Mouse (Mus musculus) layer of hippocampus, postnatal 14 days (tissue): ENCODE measurements around the gene Cplx1. TPM values are rescaled to one million over a fixed set of nuclear protein-coding genes. Genes with fewer than 3 reads are reported as not detected.
A peak's percentile ranks its signal among the peaks of the same experiment; 100 is the strongest.

ENCODE experiments used
- DNase-seq, 2 experiments: peaks; one replicate each; pipeline ENCODE4 v3.0.0; 2021 to 2022; ENCODE audit warnings: low spot score in 2 of 2, mixed read lengths in 1 of 2
- long read RNA-seq, 2 experiments: library from polyadenylated mRNA; stranded (forward); transcript quantifications; one replicate each; pipeline ENCODE4 v2.0.0; 2021
- total RNA-seq, 2 experiments: library from RNA; stranded (reverse); gene quantifications; 2 replicates each; pipeline ENCODE4 v1.2.3; 2021

Cplx1 gene
- total RNA-seq: 100 to 1,000 TPM; 582 to 600 TPM
- long read RNA-seq, experiment 1, transcript Cplx1-201 (4 exons, 2,189 nt): major isoform, 430 of 580 reads
- long read RNA-seq, experiment 1, partial matches to known transcripts: 29 of 580 reads
- long read RNA-seq, experiment 1, other reads (novel, unspliced or antisense): 121 of 580 reads
- long read RNA-seq, experiment 2, transcript Cplx1-201 (4 exons, 2,189 nt): major isoform, 519 of 721 reads
- long read RNA-seq, experiment 2, partial matches to known transcripts: 33 of 721 reads
- long read RNA-seq, experiment 2, other reads (novel, unspliced or antisense): 169 of 721 reads

DNA sequence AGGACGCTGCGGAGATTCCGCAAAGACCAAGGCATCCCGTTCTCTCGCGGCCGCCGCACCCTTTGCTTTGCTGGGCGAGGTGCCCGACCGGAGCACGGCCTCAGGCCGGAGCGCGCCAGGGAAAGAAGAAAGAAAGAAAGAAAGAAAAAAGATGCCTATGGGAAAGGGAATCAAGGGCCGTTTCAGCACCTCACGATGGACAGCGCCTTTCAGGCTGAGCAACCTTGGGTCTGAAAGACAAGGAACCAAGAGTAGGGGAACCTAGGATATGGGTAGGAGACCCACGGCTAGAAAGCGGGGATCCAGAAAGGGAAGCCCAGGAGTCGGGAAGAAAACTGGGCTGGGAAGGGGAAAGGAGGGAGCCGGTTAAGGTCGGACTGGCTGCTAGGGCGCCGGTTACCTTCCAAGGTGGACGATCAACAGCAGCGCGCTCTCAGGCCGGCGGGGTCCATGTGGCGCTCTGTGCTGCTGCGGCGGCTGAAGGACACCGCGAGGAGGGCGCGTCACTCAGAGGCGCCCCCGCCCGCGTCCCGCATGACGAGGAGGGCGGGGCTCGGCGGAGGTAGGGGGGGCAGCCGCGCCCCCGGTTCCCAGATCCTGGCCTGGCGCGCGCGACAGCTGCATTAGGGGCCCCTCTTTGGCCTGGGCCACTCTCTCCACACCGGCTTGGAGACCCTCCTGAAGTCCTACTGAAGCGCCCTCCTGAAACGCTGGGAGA lies at the start of gene Cplx1:
Gene Cplx1, minus strand, starts transcription at position 536 of the 718 bp plus-strand sequence.
- peak; percentile 58 to 63 for DNase-seq

GRCm38 (mm10) chr5:108581361-108581891 lies 31.6 kb upstream of the Cplx1 start:
- DNase-seq: peak; percentile 21 to 57

DNA sequence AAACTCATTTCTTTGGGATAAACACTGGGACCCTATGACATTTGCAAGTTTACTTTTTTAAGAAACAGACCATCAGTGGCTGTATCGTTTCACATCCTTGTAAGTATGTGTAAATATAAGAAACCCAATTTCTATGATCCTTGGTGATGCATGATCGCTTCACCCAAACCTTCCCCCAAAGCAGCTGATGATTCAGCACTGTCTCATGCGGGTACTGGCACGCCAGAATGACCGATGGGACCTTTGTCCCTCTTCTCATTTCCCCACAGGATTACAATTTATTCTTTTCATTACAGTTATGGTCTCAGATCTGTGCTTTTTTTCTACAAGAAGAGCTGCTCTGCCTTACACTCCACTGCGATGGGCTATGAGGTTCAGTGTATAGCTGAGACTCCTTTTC lies 23.2 kb upstream of the Cplx1 start:
- no peak for DNase-seq

- no peak for DNase-seq
These were observed 21.2 kb upstream of the Cplx1 start for GRCm38 (mm10) chr5:108570991-108571390.

DNA sequence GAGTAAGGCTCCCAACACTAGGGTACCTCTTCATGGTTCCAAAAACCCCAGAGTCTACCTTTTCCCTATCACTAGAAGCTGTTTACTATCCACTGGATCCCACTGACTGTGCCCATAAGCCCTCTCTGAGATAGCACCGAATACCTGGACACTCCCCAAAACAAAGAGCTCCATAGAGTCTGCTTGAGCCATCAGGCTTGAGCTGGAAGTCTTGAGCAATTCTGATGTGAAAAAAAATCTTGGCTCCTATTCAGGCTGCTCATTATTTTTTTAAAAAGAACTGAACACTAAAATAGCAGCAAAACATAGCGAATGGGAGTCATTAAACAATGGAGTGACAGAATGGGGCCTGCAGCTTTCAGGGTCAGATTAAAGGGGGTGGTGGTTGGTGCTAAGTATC lies 17.3 kb upstream of the Cplx1 start:
- no peak for DNase-seq

DNA sequence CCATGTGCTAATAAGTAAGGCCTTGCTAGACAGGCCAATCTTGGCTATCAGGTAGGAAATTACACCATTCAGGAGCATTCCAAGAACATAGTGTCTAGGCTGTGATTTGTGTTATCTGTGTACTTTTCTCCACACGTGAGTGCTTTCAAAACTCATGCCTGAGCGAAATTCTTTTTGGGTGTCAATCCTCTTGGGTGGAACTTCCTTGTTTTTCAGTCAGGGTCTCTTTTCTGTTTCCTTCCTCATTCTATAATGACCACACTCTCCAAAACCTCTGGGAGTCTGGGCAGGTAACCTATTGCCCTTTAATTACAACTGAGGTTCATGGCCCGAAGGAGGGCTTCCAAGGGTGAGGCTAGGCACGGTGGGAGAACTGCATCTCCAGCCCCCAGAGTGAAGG lies 16.7 kb upstream of the Cplx1 start:
- no peak for DNase-seq

DNA sequence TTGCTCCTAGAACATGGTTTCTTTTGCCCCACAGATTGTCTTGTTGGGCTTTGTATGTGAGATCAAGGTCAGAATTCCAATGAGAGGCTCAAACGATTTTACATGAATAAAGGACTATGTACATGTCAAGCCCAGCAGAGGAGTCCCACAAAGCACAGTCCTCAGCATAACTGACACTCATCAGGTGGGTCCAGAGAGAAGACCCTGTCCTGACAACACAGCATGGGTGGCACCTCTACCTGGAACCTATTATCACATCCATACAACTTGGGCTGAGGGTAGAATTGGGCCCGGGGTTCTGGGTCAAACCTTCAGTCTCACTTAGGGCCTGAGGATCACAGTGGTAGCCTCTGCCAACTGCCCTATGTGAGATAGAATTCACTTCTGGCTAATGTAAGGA lies 15.6 kb upstream of the Cplx1 start:
- no peak for DNase-seq

- no peak for DNase-seq
These were observed 14.5 kb upstream of the Cplx1 start for GRCm38 (mm10) chr5:108564346-108564745.

DNA sequence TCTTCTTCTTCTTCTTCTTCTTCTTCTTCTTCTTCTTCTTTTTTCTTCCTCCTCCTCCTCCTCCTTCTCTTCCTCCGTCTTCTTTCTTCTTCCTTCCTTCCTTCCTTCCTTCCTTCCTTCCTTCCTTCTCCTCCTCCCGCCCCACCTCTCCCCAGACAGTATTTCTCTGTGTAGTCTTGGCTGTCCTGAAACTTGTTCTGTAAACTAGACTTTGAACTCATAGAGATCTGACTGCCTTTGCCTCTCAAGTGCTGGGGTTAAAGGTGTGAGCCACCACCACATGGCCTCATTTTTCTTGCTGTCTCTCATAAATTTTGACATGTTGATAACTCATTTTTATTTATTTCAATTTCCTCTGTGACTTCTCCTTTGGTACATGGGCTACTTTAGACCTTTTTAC lies 12.7 kb upstream of the Cplx1 start:
- no peak for DNase-seq

- DNase-seq: no peak
These were observed 7.2 kb upstream of the Cplx1 start for GRCm38 (mm10) chr5:108556986-108557385.

GRCm38 (mm10) chr5:108554041-108554440 lies 4.2 kb upstream of the Cplx1 start:
- no peak for DNase-seq

DNA sequence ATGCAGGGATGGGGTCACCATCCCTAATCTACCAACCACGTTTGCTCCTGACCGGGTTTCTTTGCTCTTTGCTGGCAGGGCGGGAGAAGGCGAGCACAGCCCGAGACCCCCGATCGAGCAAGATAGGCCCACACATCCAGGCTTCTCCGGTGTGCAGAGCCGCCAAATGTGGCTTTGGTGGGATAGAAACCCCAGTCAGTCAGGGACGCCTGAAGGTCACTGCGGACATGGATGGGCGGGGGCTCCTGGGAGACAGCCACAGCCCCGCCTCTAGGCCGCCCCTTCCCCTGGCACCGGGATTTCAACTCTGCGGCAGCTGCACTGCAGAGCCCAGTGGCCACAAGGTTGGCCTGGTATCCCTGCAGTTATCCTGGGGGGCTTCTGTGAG lies 377 bp upstream of the Cplx1 start:
- DNase-seq: peak in 1 of 2 experiments; percentile 24

- DNase-seq: no peak
These were observed 711 bp downstream of the Cplx1 start for GRCm38 (mm10) chr5:108549137-108549488.

- DNase-seq: no peak
These were observed 2.2 kb downstream of the Cplx1 start for GRCm38 (mm10) chr5:108547636-108548035.

- no peak for DNase-seq
These were observed 6.1 kb downstream of the Cplx1 start for GRCm38 (mm10) chr5:108543516-108544291.

GRCm38 (mm10) chr5:108534188-108534587 lies 15.6 kb downstream of the Cplx1 start:
- DNase-seq: no peak

- DNase-seq: no peak
These were observed 27.2 kb downstream of the Cplx1 start for GRCm38 (mm10) chr5:108522597-108522996.

DNA sequence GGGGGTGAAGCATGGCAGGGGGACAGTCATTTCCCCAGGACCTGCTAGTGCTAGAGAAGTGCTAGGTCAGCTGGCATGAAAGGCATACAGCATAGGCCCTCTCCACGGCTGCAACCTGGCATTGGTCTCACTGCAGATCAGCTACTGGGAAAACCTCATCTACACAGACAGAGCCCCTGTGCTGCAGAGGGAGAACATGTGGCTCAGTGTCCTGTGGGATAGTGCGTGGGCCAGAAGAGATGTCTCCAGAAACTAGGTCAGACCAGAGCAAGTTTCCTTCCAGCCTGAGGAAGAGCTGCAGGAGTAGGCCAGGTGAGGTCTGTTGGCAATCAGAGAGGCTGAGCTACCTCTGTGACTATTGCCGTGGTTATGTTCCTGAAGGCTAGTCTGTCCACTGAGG lies 27.9 kb downstream of the Cplx1 start:
- no peak for DNase-seq

DNA sequence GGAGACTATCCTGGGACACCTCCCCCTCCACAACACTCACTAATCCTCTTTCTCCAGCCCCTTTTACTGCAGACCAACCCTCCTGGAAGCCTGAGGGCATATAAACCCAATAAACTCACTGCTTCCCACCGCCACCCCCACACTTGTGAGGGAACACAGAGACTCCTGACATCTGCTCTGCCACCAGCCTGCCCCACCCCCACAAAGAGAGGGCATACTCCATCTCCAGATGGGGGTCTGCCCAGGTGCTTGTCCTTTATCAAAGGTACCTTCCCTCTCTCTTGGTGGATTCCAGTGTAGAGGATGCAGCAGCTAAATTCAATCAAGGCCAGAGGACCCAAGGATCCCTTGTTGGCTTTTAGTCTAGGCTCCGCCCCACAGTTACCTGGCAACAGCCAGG lies 28.8 kb downstream of the Cplx1 start:
- peak in 1 of 2 experiments; percentile 43 for DNase-seq

- DNase-seq: no peak
These were observed 29.7 kb downstream of the Cplx1 start for GRCm38 (mm10) chr5:108520153-108520552.

- DNase-seq: no peak
These were observed 30.9 kb downstream of the Cplx1 start for GRCm38 (mm10) chr5:108518951-108519350.
